Mouse (Mus musculus) forebrain, embryonic 16.5 days (tissue): ENCODE data around the gene Aoah. TPM values are rescaled to one million over a fixed set of nuclear protein-coding genes. Genes with fewer than 3 reads are reported as not detected.

Source experiments
- ATAC-seq: fragments of 200-750 bp; cut with Nextera tagmentation; 2 replicates; pipeline ENCODE4 v1.8.0; 2017; ENCODE audit warnings: mild to moderate bottlenecking, moderate library complexity
- H3K27ac ChIP-seq: fragments of 300-500 bp; sonication (generic); 2 replicates; pipeline ENCODE4 v1.5.1; 2014; ENCODE audit warnings: low read length, control low read depth
- H3K27me3 ChIP-seq: fragments of 300-500 bp; sonication (generic); replicated peaks from 2 replicates; pipeline ENCODE4 v1.6.1; 2014; ENCODE audit warnings: low read length; ENCODE audit not compliant: control insufficient read depth, insufficient read depth
- H3K36me3 ChIP-seq: fragments of 300-500 bp; sonication (generic); 2 replicates; pipeline ENCODE4 v1.6.1; 2014; ENCODE audit not compliant: control insufficient read depth, insufficient read depth
- H3K4me1 ChIP-seq: fragments of 300-500 bp; sonication (generic); replicated peaks from 2 replicates; pipeline ENCODE4 v1.6.1; 2014; ENCODE audit warnings: low read length; ENCODE audit not compliant: control insufficient read depth, insufficient read depth
- H3K4me2 ChIP-seq: fragments of 300-500 bp; sonication (generic); 2 replicates; pipeline ENCODE4 v1.6.1; 2014; ENCODE audit warnings: mild to moderate bottlenecking, low read length, control low read depth
- H3K4me3 ChIP-seq: fragments of 300-500 bp; sonication (generic); replicated peaks from 2 replicates; pipeline ENCODE4 v1.5.1; 2014; ENCODE audit warnings: mild to moderate bottlenecking, low read length, control low read depth
- H3K9ac ChIP-seq: fragments of 300-500 bp; sonication (generic); replicated peaks from 2 replicates; pipeline ENCODE4 v1.6.1; 2014; ENCODE audit warnings: low read depth, low read length, control low read depth
- H3K9me3 ChIP-seq: fragments of 300-500 bp; sonication (generic); 2 replicates; pipeline ENCODE4 v1.6.1; 2016; ENCODE audit warnings: low read length; ENCODE audit not compliant: control insufficient read depth
- WGBS: fragments of 180-500 bp; shearing (Covaris S2); extraction: QIAGEN DNeasy Blood & Tissue Kit; methylation state at CpG from one replicate; pipeline ENCODE4 v1.1.7; 2014; 5-methylcytosine and 5-hydroxymethylcytosine counted together
- polyA plus RNA-seq: library from polyadenylated mRNA; unstranded; fragments of >200 nt; fragmentation: Nextera tagmentation; extraction: Ambion mirVana; gene quantifications from 2 replicates; pipeline ENCODE4 v1.2.1, GENCODE M21; 2015

Aoah gene
- polyA plus RNA-seq, 1 experiment from 2014 or later = 0.51 TPM

DNA sequence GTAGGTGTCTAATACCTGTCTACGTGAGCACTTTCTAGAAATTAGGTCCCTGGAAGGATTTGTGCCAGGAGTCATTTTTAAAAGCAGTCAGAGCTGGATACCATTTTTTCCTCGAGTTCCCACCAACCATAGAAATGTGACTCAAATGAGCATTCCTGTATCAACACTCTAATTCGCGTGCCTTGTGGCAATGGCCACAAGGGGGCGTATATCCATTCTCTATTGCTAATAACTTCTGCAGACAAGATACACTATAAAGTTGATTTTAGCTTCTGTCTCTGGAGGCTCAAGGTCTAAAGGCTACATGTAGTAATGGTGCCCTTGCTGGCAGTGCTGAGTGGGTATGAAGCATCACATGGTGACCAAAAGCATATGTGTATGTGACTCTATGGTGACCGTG lies 146.5 kb downstream of the Aoah start:
- Histone ChIP-seq H3K4me2 (no peak overlapping the region), H3K9me3 (no peaks in the 10 kb centered on the region), H3K4me1 (0 out of 2 replicates have a peak, but pooled peaks cover 2% of the 10 kb centered on the region), H3K27me3 (no peaks in the 10 kb centered on the region), H3K4me3 (no peak overlapping the region), H3K9ac (no peak overlapping the region), H3K27ac (no peak overlapping the region), H3K36me3 (no peaks in the 10 kb centered on the region)
- no peak for ATAC-seq
- WGBS = 62% methylated on average over 6 of the region's 6 CpGs

DNA sequence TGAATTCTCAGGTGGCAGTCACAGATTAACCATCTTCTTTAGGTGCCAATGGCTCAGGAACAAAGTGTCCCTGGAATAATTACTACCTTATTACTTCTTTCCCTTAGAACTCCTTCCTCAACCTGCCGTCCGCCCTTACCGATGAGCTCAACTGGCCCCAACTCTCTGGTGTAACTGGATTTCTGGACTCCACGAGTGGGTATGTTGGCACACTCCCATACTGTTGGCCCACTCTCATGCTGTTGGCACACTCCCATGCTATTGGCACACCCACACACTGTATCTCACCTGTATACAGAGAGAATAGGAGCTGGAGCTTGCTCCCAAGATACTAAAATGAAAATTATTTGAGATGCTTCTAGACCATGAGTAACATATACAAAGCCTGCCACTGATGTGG lies 147.8 kb downstream of the Aoah start:
- Histone ChIP-seq H3K4me3 (no peak overlapping the region), H3K27me3 (no peaks in the 10 kb centered on the region), H3K9me3 (no peaks in the 10 kb centered on the region), H3K4me1 (0 out of 2 replicates have a peak, but pooled peaks cover 2% of the 10 kb centered on the region), H3K4me2 (no peak overlapping the region), H3K9ac (no peak overlapping the region), H3K36me3 (no peaks in the 10 kb centered on the region), H3K27ac (no peak overlapping the region)
- ATAC-seq = no peak
- WGBS = 90% methylated on average over 4 of the region's 4 CpGs

DNA sequence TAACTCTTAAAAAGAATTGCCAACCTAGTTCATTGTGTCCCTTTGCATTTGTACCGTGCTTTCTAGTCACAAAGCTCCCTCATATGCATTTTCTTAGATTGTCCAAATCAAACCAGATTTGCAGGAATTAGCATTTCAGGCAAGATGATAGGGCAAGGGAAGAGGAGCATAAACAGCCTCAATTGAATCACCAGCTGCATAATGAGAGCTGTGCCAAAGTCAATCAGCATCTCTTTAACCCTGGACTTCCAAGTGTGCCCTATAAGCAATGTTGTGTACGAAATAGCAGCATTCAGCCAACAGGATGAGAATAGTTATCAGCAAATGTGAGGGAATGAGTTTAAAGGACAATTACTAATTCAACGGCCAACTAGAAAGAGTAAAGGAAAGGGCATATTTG lies 169.2 kb downstream of the Aoah start:
- no peaks in the 10 kb centered on the region for H3K9me3 ChIP-seq
- no peak overlapping the region for H3K9ac ChIP-seq
- ATAC-seq = peak; percentile 63
- H3K4me2 ChIP-seq = no peak overlapping the region
- H3K27me3 ChIP-seq = no peaks in the 10 kb centered on the region
- no peak overlapping the region for H3K4me3 ChIP-seq
- H3K27ac ChIP-seq = no peak overlapping the region
- WGBS = 64% methylated on average over 3 of the region's 3 CpGs
- no peaks in the 10 kb centered on the region for H3K36me3 ChIP-seq
- no peaks in the 10 kb centered on the region for H3K4me1 ChIP-seq

DNA sequence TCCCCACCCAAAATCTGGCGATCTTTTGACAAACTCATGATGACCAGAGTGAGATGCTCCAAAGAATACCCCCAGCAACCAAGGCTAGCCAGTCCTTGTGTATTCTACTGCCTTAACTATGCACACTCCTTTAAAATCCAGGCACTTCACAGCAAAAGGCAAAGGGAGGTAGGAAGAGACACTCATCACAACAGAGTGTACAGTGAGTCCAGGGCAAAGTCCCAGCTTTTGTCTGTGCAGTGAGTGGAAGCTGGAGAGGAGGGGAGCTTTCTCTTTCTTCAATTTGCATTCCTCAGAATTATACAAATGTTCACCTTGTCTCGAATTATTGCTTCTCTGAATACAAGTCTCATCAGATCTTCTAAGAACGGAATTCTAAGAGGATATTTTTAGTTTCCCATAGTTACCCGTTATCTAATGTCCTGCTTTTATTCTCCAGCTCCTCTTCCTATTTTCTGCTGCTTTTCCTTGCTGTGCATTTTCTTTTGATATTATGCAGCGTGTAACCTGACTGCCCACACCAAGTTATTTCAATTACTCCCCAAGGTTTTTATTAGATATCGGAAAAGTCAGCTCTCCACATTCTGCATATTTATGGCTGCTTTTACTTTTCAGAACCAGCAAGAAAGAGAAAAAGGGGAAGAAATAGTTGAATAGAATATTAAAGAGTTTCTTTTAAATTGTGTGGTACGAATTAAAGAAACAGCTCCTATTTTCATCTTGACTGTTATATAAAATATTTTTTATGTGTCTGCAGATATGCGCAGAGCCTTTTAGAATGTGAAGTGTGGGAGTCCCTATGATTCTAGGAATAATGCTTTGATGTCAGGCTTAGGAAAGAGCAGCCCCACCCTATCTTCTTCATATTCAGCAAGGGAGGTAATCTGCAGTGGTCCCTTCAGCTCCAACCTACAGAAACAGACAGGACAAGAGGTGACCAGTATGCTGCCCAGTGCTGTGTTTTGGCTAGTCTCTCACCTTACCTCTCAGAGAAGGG lies 187.6 kb downstream of the Aoah start:
- Histone ChIP-seq H3K27ac (no peak overlapping the region), H3K27me3 (no peaks in the 10 kb centered on the region), H3K9me3 (no peaks in the 10 kb centered on the region), H3K4me2 (no peak overlapping the region), H3K9ac (no peak overlapping the region), H3K36me3 (no peaks in the 10 kb centered on the region), H3K4me3 (no peak overlapping the region), H3K4me1 (no peaks in the 10 kb centered on the region)
- no peak for ATAC-seq
- WGBS = 83% methylated on average over 8 of the region's 8 CpGs

DNA sequence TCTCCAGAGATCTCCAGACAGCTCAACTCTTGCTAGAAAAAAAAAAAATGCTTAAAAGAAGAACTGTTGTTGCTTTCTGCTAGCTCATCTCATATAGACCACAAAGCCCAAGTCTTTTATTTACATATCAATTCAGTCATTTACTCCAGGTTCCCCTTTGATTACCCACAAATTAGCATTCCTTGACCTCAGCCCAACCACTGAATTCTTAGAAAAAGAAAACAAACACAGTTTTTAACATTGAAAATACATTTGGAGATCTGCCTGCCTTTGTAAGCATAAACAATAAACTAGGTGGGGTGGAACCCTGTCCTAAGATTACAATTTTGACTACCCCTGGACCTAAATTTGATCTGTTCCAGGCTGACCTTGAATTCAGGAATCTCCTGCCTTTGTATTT lies 191.6 kb downstream of the Aoah start:
- no peak overlapping the region for H3K9ac ChIP-seq
- ATAC-seq = no peak
- H3K27ac ChIP-seq = no peak overlapping the region
- H3K27me3 ChIP-seq = no peaks in the 10 kb centered on the region
- no peaks in the 10 kb centered on the region for H3K9me3 ChIP-seq
- no peak overlapping the region for H3K4me2 ChIP-seq
- no peaks in the 10 kb centered on the region for H3K36me3 ChIP-seq
- no peak overlapping the region for H3K4me3 ChIP-seq
- no peaks in the 10 kb centered on the region for H3K4me1 ChIP-seq

DNA sequence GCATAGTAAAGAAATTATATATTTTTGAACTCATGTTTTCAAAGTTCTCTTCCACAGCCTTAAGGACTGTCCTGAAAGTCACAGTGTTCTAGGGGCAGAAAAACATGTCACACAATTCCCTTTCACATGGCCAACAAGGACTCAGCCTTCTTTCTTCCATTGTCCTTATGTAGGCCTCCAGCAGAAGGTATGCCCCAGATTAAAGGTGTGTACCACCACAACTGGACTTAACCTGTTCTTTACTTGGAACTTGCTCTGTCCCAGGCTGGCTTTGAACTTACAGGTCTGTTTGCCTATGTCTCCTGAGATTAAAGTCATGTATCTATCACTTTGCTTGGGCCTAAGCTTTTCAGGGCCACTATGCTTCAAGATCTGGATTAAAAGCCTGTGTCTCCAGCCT lies 192.0 kb downstream of the Aoah start:
- Histone ChIP-seq H3K9ac (no peak overlapping the region), H3K27ac (no peak overlapping the region), H3K4me2 (no peak overlapping the region), H3K9me3 (no peaks in the 10 kb centered on the region), H3K27me3 (no peaks in the 10 kb centered on the region), H3K4me1 (no peaks in the 10 kb centered on the region), H3K36me3 (no peaks in the 10 kb centered on the region), H3K4me3 (no peak overlapping the region)
- no peak for ATAC-seq

DNA sequence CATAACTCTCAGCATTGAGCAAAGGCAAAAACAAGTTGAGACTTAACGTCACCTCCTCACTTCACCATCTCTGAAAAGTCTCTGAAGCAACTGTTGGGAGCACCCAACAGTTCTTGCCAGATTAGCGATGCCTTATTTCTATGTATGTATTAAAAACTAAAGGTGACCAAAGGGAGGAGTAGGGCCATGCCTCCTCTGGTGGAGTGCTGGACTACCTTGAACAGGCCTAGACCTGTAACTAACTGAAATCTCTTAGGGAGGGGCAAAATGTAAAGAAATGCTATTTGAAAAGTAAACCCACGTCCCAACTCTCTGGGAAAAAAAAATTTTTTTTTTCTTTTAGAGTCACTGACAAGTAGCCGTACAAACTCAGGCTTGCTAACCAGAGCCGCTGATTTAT lies 211.3 kb downstream of the Aoah start:
- no peaks in the 10 kb centered on the region for H3K9me3 ChIP-seq
- no peaks in the 10 kb centered on the region for H3K36me3 ChIP-seq
- no peak overlapping the region for H3K9ac ChIP-seq
- H3K27ac ChIP-seq = no peak overlapping the region
- ATAC-seq = no peak
- H3K4me3 ChIP-seq = no peak overlapping the region
- 86% methylated on average over 5 of the region's 5 CpGs for WGBS
- no peak overlapping the region for H3K4me2 ChIP-seq
- H3K27me3 ChIP-seq = no peaks in the 10 kb centered on the region
- no peaks in the 10 kb centered on the region for H3K4me1 ChIP-seq

DNA sequence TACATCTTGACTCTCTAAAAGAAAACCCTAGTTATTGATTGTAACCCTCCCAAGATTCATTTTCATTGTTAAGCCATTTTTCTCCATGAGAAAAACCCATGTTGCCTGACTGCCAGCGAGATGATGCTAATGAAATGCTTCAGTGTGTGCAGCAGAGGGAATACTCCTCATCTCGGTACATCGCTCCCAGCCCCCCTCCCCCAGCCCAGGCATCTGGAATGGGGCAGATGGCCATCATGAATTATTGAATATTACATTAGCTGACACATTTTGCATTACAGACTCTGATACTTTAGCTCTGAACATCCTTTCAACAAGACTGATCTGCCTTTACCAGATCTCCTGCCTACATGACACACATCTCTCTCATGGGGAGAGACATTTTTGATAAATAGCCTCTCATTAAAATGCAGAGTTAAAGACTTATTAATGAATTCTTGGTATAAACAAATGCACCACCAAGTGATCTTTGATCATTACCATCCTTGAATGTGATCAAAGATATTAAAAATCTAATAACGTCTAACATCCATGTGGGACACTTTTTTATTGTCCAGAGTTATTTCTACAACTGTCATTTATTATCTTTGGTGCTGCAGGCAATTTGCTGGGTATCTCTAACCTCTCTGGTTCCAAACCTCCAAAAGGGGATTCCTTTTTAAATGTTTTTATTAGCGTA lies 211.9 kb downstream of the Aoah start:
- Histone ChIP-seq H3K9ac (no peak overlapping the region), H3K27ac (no peak overlapping the region), H3K36me3 (no peaks in the 10 kb centered on the region), H3K4me3 (no peak overlapping the region), H3K9me3 (no peaks in the 10 kb centered on the region), H3K4me1 (no peaks in the 10 kb centered on the region), H3K4me2 (no peak overlapping the region), H3K27me3 (no peaks in the 10 kb centered on the region)
- WGBS = 67% methylated on average over 5 of the region's 5 CpGs
- peak; percentile 90 for ATAC-seq

DNA sequence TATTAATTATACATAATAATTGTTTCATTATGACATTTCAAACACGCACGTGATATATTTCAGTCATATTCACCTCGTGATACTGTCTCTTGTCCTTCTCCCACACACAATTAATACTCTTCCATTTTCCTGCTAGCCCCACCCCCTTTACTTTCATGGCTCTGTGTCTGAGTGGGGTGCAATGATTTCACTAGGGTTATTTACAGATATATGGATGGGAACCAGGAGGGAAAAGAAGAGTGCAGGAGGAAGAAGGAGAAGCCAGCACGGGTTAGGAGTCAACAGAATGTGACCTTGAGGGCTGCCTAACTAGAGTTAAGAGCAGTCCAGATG lies 212.4 kb downstream of the Aoah start:
- no peak for ATAC-seq
- Histone ChIP-seq H3K27me3 (no peaks in the 10 kb centered on the region), H3K4me3 (no peak overlapping the region), H3K4me2 (no peak overlapping the region), H3K36me3 (no peaks in the 10 kb centered on the region), H3K9ac (no peak overlapping the region), H3K27ac (no peak overlapping the region), H3K9me3 (no peaks in the 10 kb centered on the region), H3K4me1 (no peaks in the 10 kb centered on the region)
- 82% methylated on average over 4 of the region's 4 CpGs for WGBS
